Mouse (Mus musculus) layer of hippocampus, adult 9-10 months (tissue): ENCODE results near the gene Serpina5.
"Not testable (repeated sequence)": the region's sequence is repeated elsewhere in the genome, so short reads cannot be mapped to it uniquely, and the experiment has no call there.

ENCODE experiments used
- DNase-seq: peaks from one replicate; pipeline ENCODE4 v3.0.0; 2022; ENCODE audit warnings: low spot score

The Serpina5 gene

GRCm38 (mm10) chr12:104100768-104101167 is at the start of gene Serpina5:
Gene Serpina5, plus strand, starts transcription at chr12:104101113.
- DNase-seq, result no peak

- no peak for DNase-seq
Measured at GRCm38 (mm10) chr12:104053995-104054394, 46.9 kb upstream of the Serpina5 start.

GRCm38 (mm10) chr12:104055755-104056154 is 45.2 kb upstream of the Serpina5 start:
- no peak for DNase-seq

- no peak for DNase-seq
Measured at GRCm38 (mm10) chr12:104057050-104057449, 43.9 kb upstream of the Serpina5 start.

GRCm38 (mm10) chr12:104057531-104057930 is 43.4 kb upstream of the Serpina5 start:
- DNase-seq, result no peak

- no peak for DNase-seq
Measured at GRCm38 (mm10) chr12:104060126-104060525, 40.8 kb upstream of the Serpina5 start.

- DNase-seq, result no peak
Measured at GRCm38 (mm10) chr12:104061862-104062261, 39.1 kb upstream of the Serpina5 start.

- no peak for DNase-seq
Measured at GRCm38 (mm10) chr12:104064532-104064931, 36.4 kb upstream of the Serpina5 start.

GRCm38 (mm10) chr12:104064996-104065395 is 35.9 kb upstream of the Serpina5 start:
- no peak for DNase-seq

GRCm38 (mm10) chr12:104066241-104066640 is 34.7 kb upstream of the Serpina5 start:
- no peak for DNase-seq

GRCm38 (mm10) chr12:104067549-104067948 is 33.4 kb upstream of the Serpina5 start:
- no peak for DNase-seq

- no peak for DNase-seq
Measured at GRCm38 (mm10) chr12:104069620-104070019, 31.3 kb upstream of the Serpina5 start.

- no peak for DNase-seq
Measured at GRCm38 (mm10) chr12:104071708-104072107, 29.2 kb upstream of the Serpina5 start.

- no peak for DNase-seq
Measured at GRCm38 (mm10) chr12:104072286-104072685, 28.6 kb upstream of the Serpina5 start.

GRCm38 (mm10) chr12:104090119-104090518 is 10.8 kb upstream of the Serpina5 start:
- no peak for DNase-seq

GRCm38 (mm10) chr12:104091303-104091702 is 9.6 kb upstream of the Serpina5 start:
- DNase-seq, result no peak

GRCm38 (mm10) chr12:104105847-104106246 is 4.9 kb downstream of the Serpina5 start:
- DNase-seq, result no peak

GRCm38 (mm10) chr12:104106919-104107318 is 6.0 kb downstream of the Serpina5 start:
- no peak for DNase-seq

GRCm38 (mm10) chr12:104108507-104108906 is 7.6 kb downstream of the Serpina5 start:
- no peak for DNase-seq

GRCm38 (mm10) chr12:104112333-104112732 is 11.4 kb downstream of the Serpina5 start, which contains the start of gene Serpina3a:
Gene Serpina3a, plus strand, starts transcription at chr12:104112724.
- DNase-seq, result not testable (repeated sequence)

GRCm38 (mm10) chr12:104114921-104115579 is 14.1 kb downstream of the Serpina5 start:
- DNase-seq, result no peak

- no peak for DNase-seq
Measured at GRCm38 (mm10) chr12:104123097-104123496, 22.2 kb downstream of the Serpina5 start.

- no peak for DNase-seq
Measured at GRCm38 (mm10) chr12:104123996-104124395, 23.1 kb downstream of the Serpina5 start.

- DNase-seq, result no peak
Measured at GRCm38 (mm10) chr12:104125021-104125560, 24.2 kb downstream of the Serpina5 start.
